Mouse (Mus musculus) MEL (cell line): ENCODE data around the gene Zkscan7. TPM values are rescaled to one million over a fixed set of nuclear protein-coding genes. Genes with fewer than 3 reads are reported as not detected.

Experiments
- DNase-seq: peaks from one replicate; pipeline ENCODE4 v3.0.0; 2011; ENCODE audit warnings: low read depth, low spot score
- H3K27ac ChIP-seq: 2 replicates; pipeline ENCODE4 v1.5.1; 2012; ENCODE audit warnings: low read depth, mild to moderate bottlenecking, control low read depth, low read length, moderate library complexity; ENCODE audit not compliant: control insufficient read depth
- H3K27me3 ChIP-seq, 2 experiments: fragments of 150-350 bp in 1 of 2; sonication (generic) in 1 of 2; 2 replicates each; pipeline ENCODE4 v1.6.1; 2012; ENCODE audit warnings: low read length in 2 of 2, mild to moderate bottlenecking in 2 of 2, improper control_type of control experiment in 1 of 2, moderate library complexity in 1 of 2; ENCODE audit not compliant: insufficient read depth in 2 of 2, control insufficient read depth in 1 of 2
- H3K36me3 ChIP-seq, 2 experiments: 2 replicates each; pipeline ENCODE4 v1.6.1; 2012 to 2014; ENCODE audit warnings: low read length in 2 of 2, improper control_type of control experiment in 1 of 2, inconsistent platforms in 1 of 2, mild to moderate bottlenecking in 1 of 2; ENCODE audit not compliant: insufficient read depth in 2 of 2, control insufficient read depth in 1 of 2
- H3K4me1 ChIP-seq, 2 experiments: fragments of 150-350 bp in 1 of 2; sonication (generic) in 1 of 2; 2 replicates each; pipeline ENCODE4 v1.6.1; 2012; ENCODE audit warnings: low read length in 2 of 2, improper control_type of control experiment in 1 of 2, mild to moderate bottlenecking in 1 of 2; ENCODE audit not compliant: insufficient read depth in 2 of 2, control insufficient read depth in 1 of 2
- H3K4me3 ChIP-seq, 2 experiments: fragments of 150-350 bp in 1 of 2; sonication (generic) in 1 of 2; 2 replicates each; pipeline ENCODE4 v1.5.1; 2012; ENCODE audit warnings: low read depth in 2 of 2, low read length in 2 of 2, mild to moderate bottlenecking in 2 of 2, moderate library complexity in 2 of 2, control low read depth in 1 of 2, improper control_type of control experiment in 1 of 2; ENCODE audit not compliant: control insufficient read depth in 1 of 2, insufficient read depth in 1 of 2
- H3K79me2 ChIP-seq: 2 replicates; pipeline ENCODE4 v1.6.1; 2012; ENCODE audit warnings: mild to moderate bottlenecking, low read length, moderate library complexity; ENCODE audit not compliant: control insufficient read depth, poor library complexity, insufficient read depth
- H3K9ac ChIP-seq: 2 replicates; pipeline ENCODE4 v1.6.1; 2012; ENCODE audit warnings: low read depth, mild to moderate bottlenecking, control low read depth, low read length, moderate library complexity; ENCODE audit not compliant: control insufficient read depth, poor library complexity, severe bottlenecking
- H3K9me3 ChIP-seq: fragments of 150-350 bp; sonication (generic); replicated peaks from 2 replicates; pipeline ENCODE4 v1.6.1; 2012; ENCODE audit warnings: mild to moderate bottlenecking, low read length, improper control_type of control experiment, moderate library complexity; ENCODE audit not compliant: insufficient read depth
- E2F4 ChIP-seq: IDR thresholded peaks from 2 replicates; pipeline ENCODE4 v1.6.1; 2011; ENCODE audit warnings: low read depth, low read length, improper control_type of control experiment, borderline replicate concordance
- ELF1 ChIP-seq: IDR thresholded peaks from 2 replicates; pipeline ENCODE4 v1.6.1; 2014; ENCODE audit warnings: low read depth, mild to moderate bottlenecking, inconsistent platforms, low read length, improper control_type of control experiment, moderate library complexity
- ETS1 ChIP-seq: IDR thresholded peaks from 2 replicates; pipeline ENCODE4 v1.6.1; 2012; ENCODE audit warnings: low read depth, mild to moderate bottlenecking, inconsistent platforms, low read length, improper control_type of control experiment, moderate library complexity
- JUND ChIP-seq: IDR thresholded peaks from 2 replicates; pipeline ENCODE4 v1.6.1; 2011; ENCODE audit warnings: low read depth, mild to moderate bottlenecking, improper control_type of control experiment, low read length
- KAT2A ChIP-seq: conservative IDR thresholded peaks from 2 replicates; pipeline ENCODE4 v1.6.1; 2012; ENCODE audit warnings: low read depth, low read length, improper control_type of control experiment, inconsistent platforms
- MAZ ChIP-seq: IDR thresholded peaks from 2 replicates; pipeline ENCODE4 v1.6.1; 2012; ENCODE audit warnings: low read depth, mild to moderate bottlenecking, inconsistent platforms, low read length, improper control_type of control experiment
- MYC ChIP-seq: IDR thresholded peaks from 2 replicates; pipeline ENCODE4 v1.6.1; 2011; ENCODE audit warnings: low read depth, mild to moderate bottlenecking, low read length, improper control_type of control experiment, moderate library complexity
- POLR2AphosphoS5 ChIP-seq: IDR thresholded peaks from 2 replicates; pipeline ENCODE4 v1.6.1; 2012; ENCODE audit warnings: low read depth, borderline replicate concordance, mild to moderate bottlenecking, inconsistent platforms, low read length, moderate library complexity, mixed read lengths
- RAD21 ChIP-seq: IDR thresholded peaks from 2 replicates; pipeline ENCODE4 v1.6.1; 2011; ENCODE audit warnings: mild to moderate bottlenecking, low read depth, low read length, improper control_type of control experiment
- RCOR1 ChIP-seq: IDR thresholded peaks from 2 replicates; pipeline ENCODE4 v1.6.1; 2012; ENCODE audit warnings: low read depth, mild to moderate bottlenecking, inconsistent platforms, low read length, improper control_type of control experiment
- TAL1 ChIP-seq: IDR thresholded peaks from 2 replicates; pipeline ENCODE4 v1.6.1; 2012; ENCODE audit warnings: mild to moderate bottlenecking, inconsistent platforms, low read length, moderate library complexity, mixed read lengths
- TCF12 ChIP-seq: IDR thresholded peaks from 2 replicates; pipeline ENCODE4 v1.6.1; 2014; ENCODE audit warnings: low read depth, mild to moderate bottlenecking, inconsistent platforms, low read length, improper control_type of control experiment, moderate library complexity
- USF1 ChIP-seq: IDR thresholded peaks from 2 replicates; pipeline ENCODE4 v1.6.1; 2014; ENCODE audit warnings: low read depth, mild to moderate bottlenecking, inconsistent platforms, low read length, improper control_type of control experiment, moderate library complexity
- USF2 ChIP-seq, 2 experiments: IDR thresholded peaks; 2 replicates each; pipeline ENCODE4 v1.6.1; 2011 to 2012; ENCODE audit warnings: improper control_type of control experiment in 2 of 2, low read length in 2 of 2, borderline replicate concordance in 1 of 2, inconsistent platforms in 1 of 2, low read depth in 1 of 2, mild to moderate bottlenecking in 1 of 2; ENCODE audit not compliant: insufficient read depth in 1 of 2
- ZMIZ1 ChIP-seq: IDR thresholded peaks from 2 replicates; pipeline ENCODE4 v1.6.1; 2012; ENCODE audit warnings: low read depth, mild to moderate bottlenecking, inconsistent platforms, low read length, improper control_type of control experiment, moderate library complexity
- polyA plus RNA-seq, 2 experiments: library from polyadenylated mRNA; stranded (reverse) in 1 of 2; unstranded in 1 of 2; fragments of >175 nt in 1 of 2; fragments of >200 nt in 1 of 2; gene quantifications; 2 replicates each; pipeline versions ENCODE4 v1.2.1 to v1.2.4; 2012; ENCODE audit warnings: low replicate concordance in 2 of 2, low read depth in 1 of 2; ENCODE audit not compliant: insufficient read length in 2 of 2, insufficient read depth in 1 of 2, missing spikeins in 1 of 2
- total RNA-seq: library from RNA; depleted of rRNA; stranded (reverse); fragments of 300-350 nt; gene quantifications from 2 replicates; pipeline ENCODE4 v1.2.3, GENCODE M21; 2012

Gene Zkscan7
- total and polyA plus RNA-seq, 3 experiments, result 0.85 to 1.3 TPM; not detected in 1

GRCm38 (mm10) chr9:122856716-122857115 is 28.8 kb upstream of the Zkscan7 start:
- H3K36me3 ChIP-seq, result peaks cover 0 to 71% of the 10 kb centered on the region in 2 experiments; a peak in 2 of 4 replicates
- no peak for TF ChIP-seq ZMIZ1
- TF ChIP-seq MYC, result no peak
- no peak for TF ChIP-seq E2F4
- TF ChIP-seq MAZ, result no peak
- no peak for TF ChIP-seq RAD21
- no peak for TF ChIP-seq TAL1
- no peak for TF ChIP-seq USF1
- no peak for TF ChIP-seq RCOR1
- TF ChIP-seq POLR2AphosphoS5, result no peak
- no peak for TF ChIP-seq JUND
- no peak for TF ChIP-seq ELF1
- TF ChIP-seq ETS1, result no peak
- no peak for TF ChIP-seq KAT2A
- TF ChIP-seq USF2 (IDR thresholded peaks at IDR 0.05; ENCODE audit: borderline replicate concordance in 1 of 2, insufficient read depth in 1 of 2, low read depth in 1 of 2, low read length in 2 of 2), result no peak
- no peak overlapping the region for H3K9ac ChIP-seq
- no peak for DNase-seq
- peaks cover 6% of the 10 kb centered on the region; the same call in 1 of the 2 replicates for H3K79me2 ChIP-seq
- H3K27ac ChIP-seq, result no peak overlapping the region
- H3K9me3 ChIP-seq, result no peaks in the 10 kb centered on the region
- H3K4me3 ChIP-seq, result no peak overlapping the region
- no peaks in the 10 kb centered on the region for H3K27me3 ChIP-seq
- H3K4me1 ChIP-seq, result no peaks in the 10 kb centered on the region

- Histone ChIP-seq H3K4me1 (peaks cover 9% of the 10 kb centered on the region in 2 experiments), H3K9ac (no peak overlapping the region), H3K27ac (no peak overlapping the region), H3K36me3 (peaks cover 16 to 56% of the 10 kb centered on the region in 2 experiments), H3K9me3 (no peaks in the 10 kb centered on the region), H3K27me3 (no peaks in the 10 kb centered on the region), H3K4me3 (no peak overlapping the region), H3K79me2 (peaks cover 36% of the 10 kb centered on the region)
- DNase-seq, result no peak
- TF ChIP-seq USF1 (no peak), TCF12 (no peak)
These were observed 24.7 kb upstream of the Zkscan7 start for GRCm38 (mm10) chr9:122860752-122861151.
